Mouse (Mus musculus) intestine, postnatal 0 days (tissue): ENCODE results near the gene Gm11444. TPM values are rescaled to one million over a fixed set of nuclear protein-coding genes. Genes with fewer than 3 reads are reported as not detected.

Experiments
- ATAC-seq: fragments of 200-750 bp; cut with Nextera tagmentation; 2 replicates; pipeline ENCODE4 v1.8.0; 2017; ENCODE audit warnings: mild to moderate bottlenecking, moderate TSS enrichment, moderate library complexity
- H3K27ac ChIP-seq: fragments of 300-500 bp; sonication (generic); 2 replicates; pipeline ENCODE4 v1.5.1; 2014; ENCODE audit warnings: mild to moderate bottlenecking, low read depth, low read length, moderate library complexity
- H3K27me3 ChIP-seq: fragments of 300-500 bp; sonication (generic); replicated peaks from 2 replicates; pipeline ENCODE4 v1.6.1; 2014; ENCODE audit warnings: low read length, mixed read lengths; ENCODE audit not compliant: control insufficient read depth, insufficient read depth
- H3K36me3 ChIP-seq: fragments of 300-500 bp; sonication (generic); 2 replicates; pipeline ENCODE4 v1.6.1; 2014; ENCODE audit warnings: mild to moderate bottlenecking, moderate library complexity; ENCODE audit not compliant: control insufficient read depth, insufficient read depth
- H3K4me1 ChIP-seq: fragments of 300-500 bp; sonication (generic); replicated peaks from 2 replicates; pipeline ENCODE4 v1.6.1; 2014; ENCODE audit warnings: antibody characterized with exemption, low read length, mixed read lengths; ENCODE audit not compliant: control insufficient read depth, insufficient read depth
- H3K4me2 ChIP-seq: fragments of 300-500 bp; sonication (generic); replicated peaks from 2 replicates; pipeline ENCODE4 v1.6.1; 2014; ENCODE audit warnings: low read depth, mild to moderate bottlenecking, moderate library complexity
- H3K4me3 ChIP-seq: fragments of 300-500 bp; sonication (generic); 2 replicates; pipeline ENCODE4 v1.5.1; 2014; ENCODE audit warnings: low read depth, low read length
- H3K9ac ChIP-seq: fragments of 300-500 bp; sonication (generic); 2 replicates; pipeline ENCODE4 v1.6.1; 2014; ENCODE audit warnings: mild to moderate bottlenecking, low read depth, low read length
- H3K9me3 ChIP-seq: fragments of 300-500 bp; sonication (generic); 2 replicates; pipeline ENCODE4 v1.6.1; 2016; ENCODE audit warnings: mixed run types; ENCODE audit not compliant: control insufficient read depth
- CTCF ChIP-seq: sonication (generic); IDR thresholded peaks from 2 replicates; pipeline ENCODE4 v1.5.1; 2016; ENCODE audit warnings: low read depth, mild to moderate bottlenecking, control low read depth, antibody characterized with exemption, moderate library complexity
- WGBS: fragments of 180-500 bp; shearing (Covaris S2); extraction: QIAGEN DNeasy Blood & Tissue Kit; methylation state at CpG from one replicate; pipeline ENCODE4 v1.1.7; 2014; 5-methylcytosine and 5-hydroxymethylcytosine counted together
- polyA plus RNA-seq: library from polyadenylated mRNA; unstranded; fragments of >200 nt; fragmentation: Nextera tagmentation; extraction: Ambion mirVana; gene quantifications from 2 replicates; pipeline ENCODE4 v1.2.1, GENCODE M21; 2015

Gm11444 gene
- polyA plus RNA-seq, 1 experiment from 2014 or later = not detected

DNA sequence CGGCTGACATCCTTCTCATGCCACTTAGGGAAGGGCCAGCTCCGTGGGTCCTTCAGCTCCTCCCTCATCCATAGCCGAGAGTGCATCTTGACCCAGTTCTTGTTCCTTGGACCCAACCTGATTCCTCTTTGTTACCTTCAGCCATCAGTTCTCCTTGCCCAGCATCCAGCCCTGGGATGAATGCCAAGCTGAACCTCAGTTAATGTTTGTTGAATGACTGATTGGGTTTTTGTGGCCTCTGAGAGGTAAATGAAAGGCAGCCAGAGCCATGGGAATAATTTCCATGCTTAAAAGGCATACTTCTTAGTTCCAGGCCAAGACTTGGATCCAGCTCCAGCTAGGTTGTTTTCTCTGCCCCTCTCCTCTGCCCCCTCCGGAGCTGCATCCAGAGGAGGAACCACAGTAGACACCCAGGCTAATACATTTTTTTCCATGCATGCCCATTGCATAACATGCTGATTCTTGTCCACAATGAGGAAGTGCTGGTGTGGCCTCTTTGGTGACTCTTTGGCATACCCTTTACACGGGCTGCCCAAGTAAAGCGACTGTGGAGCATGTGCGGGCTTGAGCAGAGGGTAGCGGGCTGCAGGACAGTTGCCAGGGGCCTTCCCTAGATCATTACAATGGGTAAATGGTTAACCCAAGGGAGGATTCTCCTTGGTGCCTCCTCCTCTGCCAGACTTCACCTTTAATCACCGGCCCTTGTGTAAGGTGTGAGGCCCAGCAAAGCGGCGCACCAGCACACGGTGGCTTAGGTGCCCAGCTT, 37.7 kb downstream of the Gm11444 start:
- Histone ChIP-seq H3K36me3 (no peaks in the 10 kb centered on the region), H3K27ac (no peak overlapping the region), H3K27me3 (no peaks in the 10 kb centered on the region), H3K4me1 (0 out of 2 replicates have a peak, but pooled peaks cover 2% of the 10 kb centered on the region), H3K4me3 (no peak overlapping the region), H3K9me3 (no peaks in the 10 kb centered on the region), H3K4me2 (peak overlapping the region; percentile 25; the same call in 1 of the 2 replicates), H3K9ac (no peak overlapping the region)
- 56% methylated on average over 12 of the region's 12 CpGs for WGBS
- ATAC-seq = peak; percentile 49
- no peak for TF ChIP-seq CTCF

- Histone ChIP-seq H3K9ac (no peak overlapping the region), H3K4me3 (no peak overlapping the region), H3K9me3 (no peaks in the 10 kb centered on the region), H3K27ac (no peak overlapping the region), H3K4me1 (0 out of 2 replicates have a peak, but pooled peaks cover 2% of the 10 kb centered on the region), H3K4me2 (no peak overlapping the region), H3K27me3 (no peaks in the 10 kb centered on the region), H3K36me3 (no peaks in the 10 kb centered on the region)
- 85% methylated on average over 5 of the region's 5 CpGs for WGBS
- ATAC-seq = no peak
- TF ChIP-seq CTCF = no peak
Measured at GRCm38 (mm10) chr11:85811676-85812075, 38.5 kb downstream of the Gm11444 start.

- ATAC-seq = no peak
- H3K36me3 ChIP-seq = no peaks in the 10 kb centered on the region
- H3K4me2 ChIP-seq = no peak overlapping the region
- H3K4me1 ChIP-seq = 0 out of 2 replicates have a peak, but pooled peaks cover 2% of the 10 kb centered on the region
- H3K4me3 ChIP-seq = no peak overlapping the region
- 45% methylated on average over 4 of the region's 4 CpGs for WGBS
- no peaks in the 10 kb centered on the region for H3K9me3 ChIP-seq
- no peaks in the 10 kb centered on the region for H3K27me3 ChIP-seq
- H3K27ac ChIP-seq = no peak overlapping the region
- no peak overlapping the region for H3K9ac ChIP-seq
- TF ChIP-seq CTCF = no peak
Measured at GRCm38 (mm10) chr11:85811229-85811628, 38.9 kb downstream of the Gm11444 start.

- Histone ChIP-seq H3K27ac (no peak overlapping the region), H3K4me3 (no peak overlapping the region), H3K9ac (no peak overlapping the region), H3K4me2 (no peak overlapping the region), H3K27me3 (no peaks in the 10 kb centered on the region), H3K36me3 (no peaks in the 10 kb centered on the region), H3K9me3 (no peaks in the 10 kb centered on the region), H3K4me1 (no peaks in the 10 kb centered on the region)
- 58% methylated on average over 11 of the region's 11 CpGs for WGBS
- TF ChIP-seq CTCF = no peak
- ATAC-seq = no peak
Measured at GRCm38 (mm10) chr11:85807353-85807752, 42.8 kb downstream of the Gm11444 start.

DNA sequence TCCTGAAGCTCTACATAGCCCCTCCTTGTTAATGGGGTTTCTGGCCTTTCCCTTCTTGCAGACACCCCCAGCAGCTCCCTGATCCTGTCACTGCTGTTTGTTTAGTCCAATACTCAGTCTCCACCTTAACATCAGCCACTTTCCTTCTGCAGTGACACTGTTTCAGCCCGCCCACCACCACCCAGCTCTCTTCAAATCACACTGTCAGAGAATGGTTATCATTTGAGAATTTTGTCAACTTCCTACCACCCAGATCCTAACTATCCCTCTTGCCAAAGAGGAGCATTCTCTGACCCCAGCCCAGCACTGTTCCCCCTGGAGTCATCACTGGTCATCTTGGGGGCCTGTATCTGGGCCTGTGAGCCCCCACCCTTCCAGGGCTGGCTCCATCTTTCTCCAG, 44.4 kb downstream of the Gm11444 start:
- Histone ChIP-seq H3K9ac (no peak overlapping the region), H3K9me3 (no peaks in the 10 kb centered on the region), H3K4me2 (no peak overlapping the region), H3K4me1 (no peaks in the 10 kb centered on the region), H3K4me3 (no peak overlapping the region), H3K27me3 (no peaks in the 10 kb centered on the region), H3K36me3 (no peaks in the 10 kb centered on the region), H3K27ac (no peak overlapping the region)
- no peak for ATAC-seq
- no peak for TF ChIP-seq CTCF
- 88% methylated on average over 1 of the region's 1 CpGs for WGBS

GRCm38 (mm10) chr11:85804048-85804447, 46.1 kb downstream of the Gm11444 start:
- H3K4me1 ChIP-seq = no peaks in the 10 kb centered on the region
- WGBS = 42% methylated on average over 5 of the region's 5 CpGs
- no peak for TF ChIP-seq CTCF

More at GRCm38 (mm10) chr11:85804048-85804447, 46.1 kb downstream of the Gm11444 start:
- Histone ChIP-seq H3K4me3 (no peak overlapping the region), H3K9me3 (no peaks in the 10 kb centered on the region), H3K27me3 (no peaks in the 10 kb centered on the region), H3K36me3 (no peaks in the 10 kb centered on the region), H3K9ac (no peak overlapping the region), H3K4me2 (no peak overlapping the region), H3K27ac (no peak overlapping the region)
- ATAC-seq = 0 out of 2 replicates have a peak, but pooled peaks have one; percentile 33
